Mouse (Mus musculus) CD4-positive naive resting alpha-beta T cell, adult 76 days (primary cell): Measurements from ENCODE around the gene Nrgn. TPM values are rescaled to one million over a fixed set of nuclear protein-coding genes. Genes with fewer than 3 reads are reported as not detected.

Experiments used
- total RNA-seq: library from RNA; stranded (reverse); gene quantifications from one replicate; pipeline ENCODE4 v1.2.4, GENCODE M21; 2023

Gene Nrgn
- total RNA-seq = 4.8 TPM

GRCm38 (mm10) chr9:37552536-37553293, at the start of gene Nrgn:
TSS of gene Nrgn (minus strand) at chr9:37552904.

DNA sequence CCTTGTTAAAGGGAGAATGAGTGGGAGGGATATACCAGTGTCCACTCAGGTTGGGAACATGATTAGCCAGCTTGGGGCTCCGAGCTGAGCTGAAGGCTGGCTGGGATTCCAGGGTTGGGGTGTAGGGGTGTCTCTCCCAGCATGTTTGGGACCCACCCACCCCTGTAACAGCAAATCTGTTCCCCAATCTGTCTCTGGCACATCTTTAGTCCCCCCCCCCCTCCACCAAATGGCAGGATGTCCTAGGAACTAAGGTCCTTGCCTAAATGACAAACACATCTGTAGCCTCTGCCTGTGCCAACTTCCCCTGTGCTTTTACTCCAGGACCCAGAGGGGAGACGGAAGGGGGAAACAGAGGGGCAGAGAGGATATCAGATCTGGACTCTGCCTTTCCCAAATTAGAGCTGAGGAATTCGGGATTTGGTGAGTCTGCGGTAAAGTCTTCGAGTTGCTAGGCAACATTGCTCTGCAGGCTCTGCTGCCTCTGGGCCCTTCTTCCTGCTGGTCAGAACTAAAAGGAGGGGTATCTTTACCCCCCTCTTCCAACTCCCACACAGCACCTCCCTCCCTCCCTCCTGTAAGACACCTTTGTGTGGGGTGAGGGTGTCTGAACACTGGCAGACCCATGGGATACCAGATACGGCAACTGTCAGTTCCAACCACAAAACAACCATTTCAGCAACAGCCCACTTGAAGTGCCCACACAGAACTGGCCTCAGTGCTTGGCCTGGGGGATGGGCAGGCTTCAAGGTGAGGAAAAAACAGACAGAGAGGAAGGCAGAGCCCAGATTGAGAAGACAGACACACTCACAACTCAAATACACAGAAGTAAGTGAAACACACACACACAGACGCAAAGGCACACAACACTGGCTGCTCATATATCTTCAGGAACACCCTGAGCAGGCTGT, 2.4 kb upstream of the Nrgn start, which contains the start of gene Siae:
Gene Siae, plus strand, starts transcription at position 861 of the 911 bp plus-strand sequence.

GRCm38 (mm10) chr9:37539170-37540025, 13.3 kb downstream of the Nrgn start, which contains the start of gene Vsig2:
TSS of gene Vsig2 (plus strand) at chr9:37539255.

GRCm38 (mm10) chr9:37527396-37528224, 25.1 kb downstream of the Nrgn start, which contains the start of gene Esam:
TSS of gene Esam (plus strand) at chr9:37528078.

Other genes with a start within 250 kb of the Nrgn start
- 13.5 TPM for gene Ccdc15, start 204.5 kb downstream of the Nrgn start, total RNA-seq
- not detected for gene Hepacam, start 185.6 kb downstream of the Nrgn start, total RNA-seq
- gene Robo4, start 151.0 kb downstream of the Nrgn start, total RNA-seq = not detected
- not detected for gene Robo3, start 119.7 kb downstream of the Nrgn start, total RNA-seq
- 43.1 TPM for gene Msantd2, start 63.6 kb downstream of the Nrgn start, total RNA-seq
- 0.70 TPM for gene Esam, start 24.8 kb downstream of the Nrgn start, total RNA-seq
- gene Vsig2, start 13.6 kb downstream of the Nrgn start, total RNA-seq = not detected
- 6.8 TPM for gene Siae, start 2.8 kb upstream of the Nrgn start, total RNA-seq
- not detected for gene Spa17, start 60.8 kb upstream of the Nrgn start, total RNA-seq
- 65.6 TPM for gene Tbrg1, start 104.4 kb upstream of the Nrgn start, total RNA-seq
- not detected for gene Panx3, start 116.3 kb upstream of the Nrgn start, total RNA-seq
- gene Olfr160, start 163.3 kb upstream of the Nrgn start, total RNA-seq = not detected
- not detected for gene Olfr874, start 192.2 kb upstream of the Nrgn start, total RNA-seq
- not detected for gene Olfr875, start 219.0 kb upstream of the Nrgn start, total RNA-seq